Mouse (Mus musculus) testis, postnatal 10 days (tissue): ENCODE results near the gene Kdm1b.
A peak's percentile ranks its signal among the peaks of the same experiment; 100 is the strongest.

ENCODE experiments used
- DNase-seq: peaks from one replicate; pipeline ENCODE4 v3.0.0; 2021; ENCODE audit warnings: low spot score

The Kdm1b gene

DNA sequence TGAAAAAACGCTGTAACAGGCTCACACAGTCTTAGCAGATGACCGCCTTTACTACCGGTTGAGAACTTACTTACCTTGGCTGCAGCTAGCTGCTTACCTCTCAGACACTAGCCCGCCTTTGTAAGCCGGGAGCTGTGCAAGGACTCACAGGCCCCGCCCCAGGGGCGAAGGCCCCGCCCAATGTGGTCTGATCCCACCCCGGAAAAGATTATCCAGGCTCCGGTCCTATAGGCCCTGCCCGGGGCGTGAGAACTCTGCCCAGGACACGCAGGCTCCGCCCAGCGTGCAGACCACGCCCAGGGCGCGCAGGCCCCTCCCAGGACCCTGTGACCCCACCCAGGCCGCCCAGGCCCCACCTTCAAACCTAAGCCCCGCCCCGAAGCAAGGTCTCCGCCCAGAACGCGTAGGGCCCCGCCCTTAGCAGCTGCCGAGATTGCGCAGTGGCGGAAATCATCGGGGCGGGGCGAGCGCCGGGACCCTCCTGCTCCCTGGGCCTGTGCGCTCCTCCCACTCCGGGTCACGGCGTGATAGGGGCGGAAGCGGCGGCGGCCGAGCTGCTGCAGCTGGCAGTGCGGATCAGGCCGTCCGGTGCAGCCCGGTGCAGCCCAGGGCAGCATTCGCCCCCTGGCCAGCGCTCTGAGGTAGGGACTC lies at the start of gene Kdm1b:
Kdm1b (plus strand) TSS at position 470 of the 651 bp plus-strand sequence.
- peak; percentile 100 for DNase-seq

DNA sequence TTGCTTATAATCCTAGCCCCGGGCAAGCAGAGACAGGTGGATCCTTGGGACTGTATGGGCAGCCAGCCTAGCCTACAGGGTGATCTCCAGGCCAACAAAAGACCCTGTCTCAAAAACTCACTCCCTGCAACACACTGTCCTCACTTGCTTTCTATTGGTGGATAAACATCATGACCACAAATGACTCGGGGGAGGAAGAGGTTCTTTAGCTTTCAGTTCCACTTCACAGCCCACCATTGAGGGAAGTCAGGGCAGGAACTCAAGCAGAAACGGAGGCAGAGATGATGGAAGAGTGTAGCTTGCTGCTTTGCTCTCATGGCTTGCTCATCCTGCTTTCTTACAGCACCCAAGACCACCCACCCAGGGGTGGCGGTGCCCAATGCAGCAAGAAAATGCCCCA lies 45.9 kb upstream of the Kdm1b start:
- DNase-seq: no peak

DNA sequence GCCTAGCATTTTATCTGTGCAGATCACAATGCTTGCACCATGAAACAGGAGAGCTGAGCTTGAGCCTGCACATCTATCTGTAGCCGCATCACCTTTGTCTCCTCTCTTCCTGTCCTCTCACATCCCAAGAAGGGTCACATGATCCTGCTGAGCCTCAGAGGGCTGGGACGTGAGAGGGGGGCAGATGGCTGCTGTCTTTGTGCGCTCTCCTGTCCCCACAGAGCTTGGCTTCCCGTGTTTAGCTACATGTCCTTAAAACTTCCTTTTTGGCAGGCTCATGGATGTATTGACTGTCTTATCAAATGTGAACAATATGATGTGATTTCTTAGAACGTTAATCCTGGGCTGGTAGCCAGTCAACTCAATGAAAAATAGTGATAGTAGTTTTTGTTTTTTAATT lies 43.8 kb upstream of the Kdm1b start:
- DNase-seq: no peak

GRCm38 (mm10) chr13:47001590-47001989 lies 41.7 kb upstream of the Kdm1b start:
- no peak for DNase-seq

GRCm38 (mm10) chr13:47013740-47014139 lies 29.6 kb upstream of the Kdm1b start:
- DNase-seq: no peak

GRCm38 (mm10) chr13:47014334-47015194 lies 28.7 kb upstream of the Kdm1b start, which contains the start of gene Nhlrc1:
Gene Nhlrc1 (minus strand): TSS chr13:47014850.
- peak; percentile 87 for DNase-seq

DNA sequence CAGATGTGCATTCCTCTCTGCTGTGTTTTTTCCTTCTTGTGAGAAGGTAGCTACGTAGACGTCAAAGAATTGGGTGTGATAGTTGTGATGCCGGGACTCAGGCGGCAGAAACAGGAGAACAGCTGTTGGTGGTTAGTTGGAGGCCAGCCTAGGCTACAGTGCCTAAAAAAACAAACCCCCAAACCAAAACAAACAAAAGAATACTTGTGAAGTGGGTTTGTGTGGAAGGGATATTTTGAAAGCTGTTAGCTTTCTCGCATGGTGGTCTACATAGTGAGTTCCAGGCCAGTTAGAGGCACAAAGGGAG lies 28.2 kb upstream of the Kdm1b start:
- DNase-seq: no peak

- DNase-seq: peak; percentile 73
Measured at GRCm38 (mm10) chr13:47017259-47017658, 26.0 kb upstream of the Kdm1b start.

DNA sequence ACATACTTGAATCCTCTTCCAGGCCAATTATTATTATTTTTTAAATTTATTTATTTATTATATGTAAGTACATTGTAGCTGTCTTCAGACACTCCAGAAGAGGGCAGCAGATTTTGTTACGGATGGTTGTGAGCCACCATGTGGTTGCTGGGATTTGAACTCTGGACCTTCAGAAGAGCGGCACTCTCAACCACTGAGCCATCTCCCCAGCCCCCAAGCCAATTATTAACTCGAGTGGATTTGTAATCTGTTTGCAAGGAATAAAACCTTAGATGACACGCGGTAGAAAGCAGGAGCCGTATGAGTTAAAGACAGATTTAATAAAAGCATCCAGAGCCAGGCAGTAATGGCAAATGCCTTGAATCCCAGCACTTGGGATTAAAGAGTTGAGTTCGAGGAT lies 23.5 kb upstream of the Kdm1b start:
- no peak for DNase-seq

DNA sequence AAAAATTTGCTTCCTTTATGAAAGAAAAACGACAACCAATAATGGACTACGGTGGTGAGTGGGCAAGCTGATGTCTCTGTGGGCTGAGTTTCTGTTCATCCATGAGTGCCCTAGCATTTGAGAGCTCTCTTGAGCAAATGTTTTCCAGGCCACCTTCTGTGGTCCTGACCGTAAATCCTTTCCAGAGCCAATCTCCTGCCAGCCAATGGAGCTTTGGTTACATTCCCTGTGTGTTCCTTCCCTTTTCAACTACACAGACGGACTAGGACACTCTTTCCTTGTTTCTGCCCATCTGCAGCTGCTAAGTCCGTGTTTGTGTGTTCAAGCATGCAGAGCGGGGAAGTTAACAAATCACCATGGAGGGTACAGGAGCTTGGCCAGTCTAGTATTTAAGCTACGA lies 22.5 kb upstream of the Kdm1b start:
- no peak for DNase-seq

DNA sequence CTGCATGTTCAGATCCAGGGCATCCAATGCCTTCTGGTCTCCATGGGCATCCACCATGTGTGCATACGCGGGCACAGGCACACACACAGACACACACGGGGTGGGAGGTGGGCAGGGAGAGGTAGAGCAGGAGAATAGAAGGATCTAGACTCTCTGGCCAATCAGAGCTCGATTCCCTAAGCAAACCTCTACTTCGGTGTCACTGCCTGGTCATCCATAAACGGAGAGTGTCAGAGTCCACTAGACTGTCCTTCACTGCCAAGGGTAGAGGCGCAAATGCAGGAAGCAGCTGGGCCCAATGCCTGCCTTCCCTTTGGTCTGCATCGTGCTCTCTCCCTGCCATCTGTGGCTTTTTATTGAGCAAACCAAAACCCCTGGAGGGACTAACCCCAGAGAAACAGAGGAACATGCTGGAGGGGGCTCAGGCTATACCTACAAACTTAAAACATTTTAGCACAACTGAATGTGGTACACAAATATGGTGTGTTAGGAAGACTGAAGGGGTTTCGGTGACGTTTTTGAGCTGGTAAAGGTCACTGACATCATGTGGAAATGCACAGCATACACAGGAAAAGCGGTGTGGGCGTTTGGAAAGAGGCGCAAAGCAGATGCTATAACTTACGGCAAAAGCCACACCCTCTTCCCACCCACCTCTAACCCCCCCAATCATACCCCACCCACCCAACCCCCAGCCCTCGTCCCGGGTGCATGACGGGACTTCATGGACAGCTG lies 12.8 kb upstream of the Kdm1b start:
- no peak for DNase-seq

- no peak for DNase-seq
Measured at GRCm38 (mm10) chr13:47033602-47034001, 9.7 kb upstream of the Kdm1b start.

- DNase-seq: no peak
Measured at GRCm38 (mm10) chr13:47037946-47038345, 5.4 kb upstream of the Kdm1b start.

GRCm38 (mm10) chr13:47040061-47040460 lies 3.2 kb upstream of the Kdm1b start:
- DNase-seq: no peak

- DNase-seq: no peak
Measured at GRCm38 (mm10) chr13:47042024-47042633, 1.2 kb upstream of the Kdm1b start.

GRCm38 (mm10) chr13:47043833-47044616 lies 726 bp downstream of the Kdm1b start:
- DNase-seq: peak; percentile 55

DNA sequence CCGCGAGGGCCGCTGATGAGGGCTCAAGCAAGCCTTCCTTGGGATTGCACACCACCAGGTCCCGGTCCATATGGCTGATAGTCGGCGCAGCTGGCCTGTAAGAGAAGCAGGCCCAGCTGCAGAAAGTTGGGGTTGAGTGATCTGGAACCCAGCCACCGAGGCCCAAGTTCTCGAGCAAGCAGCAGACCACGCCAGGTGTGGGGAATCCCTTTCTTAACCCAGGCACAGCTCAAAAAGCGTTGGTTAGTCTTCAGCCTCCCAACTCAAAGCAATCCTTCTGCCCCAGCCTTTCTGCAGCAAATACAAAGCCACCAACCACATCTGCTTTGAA lies 1.3 kb downstream of the Kdm1b start, which contains the start of gene Tpmt:
Tpmt (minus strand) TSS at position 121 of the 331 bp plus-strand sequence.
- peak; percentile 53 for DNase-seq

- no peak for DNase-seq
Measured at GRCm38 (mm10) chr13:47047996-47048395, 4.7 kb downstream of the Kdm1b start.

DNA sequence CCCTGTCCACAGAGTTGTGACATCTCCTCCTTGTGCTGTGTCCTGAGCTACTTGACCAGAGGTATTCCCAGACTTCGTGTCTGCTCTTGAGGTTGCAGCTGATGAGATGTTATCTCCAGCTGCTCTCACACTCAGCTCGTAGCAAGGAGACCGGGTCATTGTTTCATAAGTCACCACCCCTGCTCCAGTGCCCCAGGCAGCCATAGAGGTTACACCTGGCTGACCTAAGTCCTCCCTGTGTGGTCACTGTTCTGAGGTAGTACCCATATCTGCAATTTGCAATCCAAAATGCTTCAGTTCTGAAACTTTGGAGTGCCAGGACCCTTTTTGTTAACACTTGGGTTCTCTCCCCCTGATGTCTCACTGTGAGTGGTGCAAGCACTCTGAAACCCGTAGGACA lies 6.7 kb downstream of the Kdm1b start:
- DNase-seq: no peak

GRCm38 (mm10) chr13:47053971-47054370 lies 10.7 kb downstream of the Kdm1b start:
- DNase-seq: no peak

DNA sequence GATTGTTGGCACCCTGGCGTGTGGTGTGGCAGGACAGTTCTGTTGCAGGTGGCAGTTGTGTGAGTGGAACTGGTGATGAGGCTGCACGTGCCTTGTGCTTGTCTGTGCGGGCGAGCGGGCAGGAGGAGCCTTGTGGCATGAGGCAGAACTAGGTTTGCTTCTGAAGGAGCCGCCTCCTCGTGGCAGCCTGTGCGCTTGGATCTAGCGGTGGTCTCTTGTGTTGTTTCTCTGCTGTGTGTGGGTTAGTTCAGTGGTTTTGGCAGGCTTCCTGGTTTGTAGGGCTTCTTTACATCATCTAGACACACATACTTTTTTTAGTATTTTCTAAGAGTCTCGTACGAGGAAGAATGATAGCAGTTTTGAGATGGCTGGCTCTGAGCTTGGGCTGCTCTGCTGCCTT lies 12.8 kb downstream of the Kdm1b start:
- no peak for DNase-seq

- DNase-seq: no peak
Measured at GRCm38 (mm10) chr13:47056781-47057180, 13.5 kb downstream of the Kdm1b start.
